Mouse (Mus musculus): ENCODE data around the gene Tmem131l.

GRCm38 (mm10) chr3:83978497-83979410 is 61.2 kb downstream of the Tmem131l start:
- TF ChIP-seq EP300 (IDR thresholded peaks at IDR 0.05), result no peak
- no peak for TF ChIP-seq CTCF (IDR thresholded peaks at IDR 0.05)

Data from lung, postnatal 0 days (tissue).